In the genomic region with DNA sequence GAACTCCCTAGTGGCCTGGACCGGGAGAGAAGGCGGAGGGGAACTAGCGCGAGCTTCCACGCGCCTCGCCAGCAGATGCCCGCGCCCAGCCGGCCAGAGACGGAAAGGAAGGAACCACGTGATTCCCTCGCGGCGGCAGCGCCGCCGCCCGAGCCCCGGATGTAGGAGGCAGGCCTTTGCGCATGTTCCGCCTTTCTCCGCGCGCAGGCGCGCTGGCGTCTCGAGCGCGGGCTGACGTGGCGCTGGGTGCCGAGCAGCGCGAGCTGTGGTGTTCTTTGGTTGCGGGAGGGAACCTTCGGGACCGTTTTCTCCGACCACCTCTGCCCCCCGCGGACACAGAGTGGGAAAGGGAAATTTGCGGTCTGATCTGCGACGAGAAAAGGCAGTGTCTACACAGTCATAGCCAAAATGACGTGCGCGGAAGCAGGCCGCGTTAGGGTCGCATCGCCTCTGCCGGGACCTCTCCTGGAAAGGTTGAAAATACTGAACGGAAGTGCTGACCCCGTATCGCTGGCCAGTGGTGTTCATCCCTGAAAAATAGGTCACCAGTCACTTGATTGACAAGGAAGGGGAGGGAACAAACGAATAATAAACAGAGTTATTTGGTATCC, we compare ENCODE assay signal across 8 mouse cellular contexts. TPM values are rescaled to one million over a fixed set of nuclear protein-coding genes. Genes with fewer than 3 reads are reported as not detected.
DNase-seq lines count a peak whose midpoint lies in the region; ATAC-seq and TF ChIP-seq lines count a peak whose summit lies in the region.

Eif3a (minus strand) TSS at position 108 of the 611 bp plus-strand sequence.

- intact Hi-C loops in heart, postnatal 14 days (cut with DNase I) = loop anchor here (2.0 to 5.0 kb wide), 2 partner anchors 20 to 72 kb away; partner anchors contain the start of genes Fam45a and Sfxn4

- no peaks in the 10 kb centered on the region for H3K9me3 ChIP-seq in ES-Bruce4 (replicated peaks; ENCODE audit: control insufficient read depth, insufficient read depth, low read length, poor library complexity, severe bottlenecking)
- no peaks in the 10 kb centered on the region for H3K9me3 ChIP-seq in forebrain, embryonic 14.5 days (replicated peaks; ENCODE audit: control insufficient read depth, low read length)
- no peaks in the 10 kb centered on the region for H3K9me3 ChIP-seq in neural tube, embryonic 15.5 days (replicated peaks)

- peak; percentile 97 for DNase-seq in forebrain, embryonic 14.5 days (ENCODE audit: low spot score)
- peak; percentile 96 to 97 for DNase-seq in heart, postnatal 14 days
- peak; percentile 95 for DNase-seq in layer of hippocampus, adult 11-12 months (ENCODE audit: low spot score)
- peak; percentile 93 to 95 for DNase-seq in lung, adult 18-20 months
- peak; percentile 96 for DNase-seq in testis, postnatal 14 days (ENCODE audit: low spot score)

- H3K36me3 ChIP-seq in ES-Bruce4 (ENCODE audit: control insufficient read depth, insufficient read depth, low read length, poor library complexity, severe bottlenecking) = peaks cover 16% of the 10 kb centered on the region
- H3K36me3 ChIP-seq in forebrain, embryonic 14.5 days (ENCODE audit: control insufficient read depth, insufficient read depth, low read length) = no peaks in the 10 kb centered on the region
- H3K36me3 ChIP-seq in neural tube, embryonic 15.5 days = no peaks in the 10 kb centered on the region

- under 1% methylated on average over 57 of the region's 57 CpGs for WGBS in forebrain, embryonic 14.5 days
- WGBS in neural tube, embryonic 15.5 days = 0% methylated on average over 57 of the region's 57 CpGs

- no peak for TF ChIP-seq EP300 in ES-Bruce4 (IDR thresholded peaks at IDR 0.05; ENCODE audit: insufficient read depth, low read depth, low read length)

- peak; percentile 95 for ATAC-seq in cerebellum, adult (ENCODE audit: insufficient number of reproducible peaks, low FRiP score, low TSS enrichment)
- ATAC-seq in forebrain, embryonic 14.5 days = peak; percentile 97
- peak; percentile 97 for ATAC-seq in neural tube, embryonic 15.5 days (ENCODE audit: low FRiP score)

- H3K4me3 ChIP-seq in ES-Bruce4 (ENCODE audit: low read depth, low read length) = peak within 1 kb of the TSS; percentile 97
- H3K4me3 ChIP-seq in forebrain, embryonic 14.5 days (ENCODE audit: low read depth, low read length) = peak within 1 kb of the TSS; percentile 99
- peak within 1 kb of the TSS; percentile 99 for H3K4me3 ChIP-seq in neural tube, embryonic 15.5 days (replicated peaks)

- no peaks in the 10 kb centered on the region for H3K4me1 ChIP-seq in ES-Bruce4 (ENCODE audit: control insufficient read depth, insufficient read depth, low read length)
- H3K4me1 ChIP-seq in forebrain, embryonic 14.5 days (ENCODE audit: control insufficient read depth, insufficient read depth, low read length) = peaks cover 9% of the 10 kb centered on the region; the same call in 1 of the 2 replicates
- peaks cover 34% of the 10 kb centered on the region for H3K4me1 ChIP-seq in neural tube, embryonic 15.5 days

- TF ChIP-seq POLR2A in ES-Bruce4 (IDR thresholded peaks at IDR 0.05; ENCODE audit: insufficient read depth, low read length) = peak; percentile 79

- peak within 1 kb of the TSS; percentile 63 for H3K27ac ChIP-seq in ES-Bruce4 (ENCODE audit: insufficient read depth, low read length)
- peak within 1 kb of the TSS; percentile 96 for H3K27ac ChIP-seq in forebrain, embryonic 14.5 days (ENCODE audit: low read depth, low read length)
- H3K27ac ChIP-seq in neural tube, embryonic 15.5 days (replicated peaks) = peak within 1 kb of the TSS; percentile 98

- H3K27me3 ChIP-seq in ES-Bruce4 (ENCODE audit: control insufficient read depth, insufficient read depth, low read length, poor library complexity, severe bottlenecking) = no peaks in the 10 kb centered on the region
- H3K27me3 ChIP-seq in forebrain, embryonic 14.5 days (replicated peaks; ENCODE audit: control insufficient read depth, insufficient read depth, low read length) = no peaks in the 10 kb centered on the region
- no peaks in the 10 kb centered on the region for H3K27me3 ChIP-seq in neural tube, embryonic 15.5 days (replicated peaks)

- H3K9ac ChIP-seq in ES-Bruce4 (ENCODE audit: low read depth, poor library complexity, severe bottlenecking) = peak within 1 kb of the TSS; percentile 96
- H3K9ac ChIP-seq in forebrain, embryonic 14.5 days (ENCODE audit: low read length) = peak within 1 kb of the TSS; percentile 99
- peak within 1 kb of the TSS; percentile 99 for H3K9ac ChIP-seq in neural tube, embryonic 15.5 days (replicated peaks)

- no peak for TF ChIP-seq CTCF in ES-Bruce4 (IDR thresholded peaks at IDR 0.05; ENCODE audit: low read depth, low read length)

- peak within 1 kb of the TSS; percentile 85 for H3K4me2 ChIP-seq in forebrain, embryonic 14.5 days (ENCODE audit: low read length)
- H3K4me2 ChIP-seq in neural tube, embryonic 15.5 days = peak within 1 kb of the TSS; percentile 65

RNA-seq across cellular contexts. Expression of gene Eif3a, which starts in this region (rescaled TPM):
- 435 and 454 TPM in 2 replicates for polyA plus RNA-seq in ES-Bruce4 (2011; ENCODE audit: insufficient read depth, insufficient read length, low read depth, missing spikeins)
- 107 and 115 TPM in 2 replicates for polyA plus RNA-seq in forebrain, embryonic 14.5 days (2014; fragmentation: Nextera tagmentation; extraction: Ambion mirVana)
- 100 to 1,000 TPM; 103 to 108 TPM for total RNA-seq in heart, postnatal 14 days (2021)
- 101 and 117 TPM in 2 replicates for polyA plus RNA-seq in neural tube, embryonic 15.5 days (2015; fragmentation: Nextera tagmentation; extraction: Ambion mirVana)

Comparison
In these comparisons a context has a peak if more than half of its experiments do, and no peak if none do; other contexts are left out.
1. Peak in every context shown above with its lines: DNase-seq, ATAC-seq, H3K4me3 ChIP-seq and H3K27ac ChIP-seq.